Comparison of ENCODE assay signal across 14 mouse cellular contexts in genomic region chr9:21953600-21953999, GRCm38 (mm10). TPM values are rescaled to one million over a fixed set of nuclear protein-coding genes. Genes with fewer than 3 reads are reported as not detected.
DNase-seq lines count a peak whose midpoint lies in the region; ATAC-seq lines count a peak whose summit lies in the region.
"Had no signal": no experiment of that assay in that cellular context is flagged by ENCODE, and none has a peak within 500 bp of the region (broad histone marks: within the 10 kb centered on the region; RNA-seq: fewer than 3 reads in every experiment).

No protein-coding gene starts in this region.

- no peaks in the 10 kb centered on the region for H3K36me3 ChIP-seq in forebrain, embryonic 13.5 days (ENCODE audit: poor library complexity, severe bottlenecking)
- H3K36me3 ChIP-seq in forebrain, embryonic 11.5 days (ENCODE audit: control insufficient read depth, insufficient read depth, low read length), result no peaks in the 10 kb centered on the region
- H3K36me3 ChIP-seq: heart, embryonic 15.5 days had no signal

- H3K4me1 ChIP-seq in forebrain, embryonic 13.5 days, result peaks cover 26% of the 10 kb centered on the region
- peaks cover 6% of the 10 kb centered on the region; the same call in 1 of the 2 replicates for H3K4me1 ChIP-seq in forebrain, embryonic 11.5 days (replicated peaks; ENCODE audit: control insufficient read depth, insufficient read depth, low read length)

- no peak for DNase-seq in forebrain, embryonic 11.5 days (ENCODE audit: low spot score)
- peak; percentile 75 for DNase-seq in brain, embryonic 18.5 days (ENCODE audit: low read depth, low spot score)
- DNase-seq in layer of hippocampus, adult 9-11 months, result peak; percentile 80
- DNase-seq in naive thymus-derived CD4-positive, alpha-beta T cell, adult 2 months (ENCODE audit: low read depth), result peak; percentile 23
- no peak for DNase-seq in adrenal gland, postnatal 14 days
- DNase-seq in urinary bladder, postnatal 4 days (ENCODE audit: low spot score in 2 of 2), result no peak
- no peak for DNase-seq in cerebellum, adult 9-11 months
- DNase-seq: kidney, postnatal 14 days; liver, embryonic 13.5 days had no signal

- H3K27ac ChIP-seq in forebrain, embryonic 13.5 days, result peak overlapping the region; percentile 74
- H3K27ac ChIP-seq in forebrain, embryonic 11.5 days (ENCODE audit: low read depth, low read length), result no peak overlapping the region
- H3K27ac ChIP-seq: heart, embryonic 15.5 days; liver, embryonic 13.5 days; stomach, postnatal 0 days had no signal

- no peak overlapping the region; the same call in 1 of the 2 replicates for H3K9ac ChIP-seq in forebrain, embryonic 13.5 days
- no peak overlapping the region for H3K9ac ChIP-seq in forebrain, embryonic 11.5 days (ENCODE audit: low read length)
- H3K9ac ChIP-seq: heart, embryonic 15.5 days; liver, embryonic 13.5 days had no signal

- WGBS in forebrain, embryonic 13.5 days, result 17% methylated on average over 3 of the region's 3 CpGs
- WGBS in forebrain, embryonic 11.5 days, result 11% methylated on average over 3 of the region's 3 CpGs

- 0 out of 2 replicates have a peak, but pooled peaks have one; percentile 3 for ATAC-seq in forebrain, embryonic 13.5 days
- ATAC-seq in forebrain, embryonic 11.5 days (replicated peaks; ENCODE audit: low FRiP score), result no peak

- H3K27me3 ChIP-seq in forebrain, embryonic 13.5 days, result 0 out of 2 replicates have a peak, but pooled peaks cover 4% of the 10 kb centered on the region
- H3K27me3 ChIP-seq in forebrain, embryonic 11.5 days (ENCODE audit: control insufficient read depth, insufficient read depth, low read length), result no peaks in the 10 kb centered on the region

- H3K4me3 ChIP-seq in forebrain, embryonic 13.5 days, result no peak overlapping the region
- no peak overlapping the region for H3K4me3 ChIP-seq in forebrain, embryonic 11.5 days (ENCODE audit: low read depth, low read length)
- H3K4me3 ChIP-seq: erythroblast, embryonic 14.5 days; heart, embryonic 15.5 days; liver, embryonic 13.5 days had no signal

- H3K9me3 ChIP-seq in forebrain, embryonic 13.5 days (replicated peaks), result no peaks in the 10 kb centered on the region; the same call in 1 of the 2 replicates
- H3K9me3 ChIP-seq in forebrain, embryonic 11.5 days (ENCODE audit: control insufficient read depth, low read length), result no peaks in the 10 kb centered on the region
- H3K9me3 ChIP-seq: heart, embryonic 15.5 days; liver, embryonic 13.5 days had no signal

- H3K4me2 ChIP-seq in forebrain, embryonic 13.5 days, result peak overlapping the region; percentile 32
- H3K4me2 ChIP-seq in forebrain, embryonic 11.5 days (ENCODE audit: low read depth, low read length, severe bottlenecking), result no peak overlapping the region
- H3K4me2 ChIP-seq: heart, embryonic 15.5 days; liver, embryonic 13.5 days had no signal

RNA-seq across cellular contexts. Expression of gene Swsap1, which starts 2.0 kb away (rescaled TPM):
- polyA plus RNA-seq in forebrain, embryonic 13.5 days (2015; fragmentation: Nextera tagmentation; extraction: Ambion mirVana), result 8.6 and 12.1 TPM in 2 replicates
- polyA plus RNA-seq in forebrain, embryonic 11.5 days (2014; fragmentation: Nextera tagmentation; extraction: Ambion mirVana), result 18.5 and 22.2 TPM in 2 replicates
- total RNA-seq in adrenal gland, postnatal 14 days (2021), result 13.1 and 13.7 TPM in 2 replicates

RNA-seq across cellular contexts. Expression of gene Epor, which starts 9.7 kb away (rescaled TPM):
- polyA plus RNA-seq in forebrain, embryonic 13.5 days (2015; fragmentation: Nextera tagmentation; extraction: Ambion mirVana), result 0.99 and 1.9 TPM in 2 replicates
- 6.7 and 7.0 TPM in 2 replicates for polyA plus RNA-seq in forebrain, embryonic 11.5 days (2014; fragmentation: Nextera tagmentation; extraction: Ambion mirVana)
- total RNA-seq in adrenal gland, postnatal 14 days (2021), result 3.8 and 4.1 TPM in 2 replicates

RNA-seq across cellular contexts. Expression of gene Plppr2, which starts 16.8 kb away (rescaled TPM):
- 37.8 and 44.1 TPM in 2 replicates for polyA plus RNA-seq in forebrain, embryonic 13.5 days (2015; fragmentation: Nextera tagmentation; extraction: Ambion mirVana)
- 24.2 and 27.1 TPM in 2 replicates for polyA plus RNA-seq in forebrain, embryonic 11.5 days (2014; fragmentation: Nextera tagmentation; extraction: Ambion mirVana)
- 25.5 and 31.0 TPM in 2 replicates for total RNA-seq in adrenal gland, postnatal 14 days (2021)
- total RNA-seq: megakaryocyte-erythroid progenitor cell, adult 5-6 weeks had no signal

RNA-seq across cellular contexts. Expression of gene Tmem205, which starts 26.2 kb away (rescaled TPM):
- 42.2 and 42.3 TPM in 2 replicates for polyA plus RNA-seq in forebrain, embryonic 13.5 days (2015; fragmentation: Nextera tagmentation; extraction: Ambion mirVana)
- polyA plus RNA-seq in forebrain, embryonic 11.5 days (2014; fragmentation: Nextera tagmentation; extraction: Ambion mirVana), result 30.3 and 31.0 TPM in 2 replicates
- total RNA-seq in adrenal gland, postnatal 14 days (2021), result 203 and 258 TPM in 2 replicates

RNA-seq across cellular contexts. Expression of gene Ccdc159, which starts 26.3 kb away (rescaled TPM):
- 5.0 and 6.6 TPM in 2 replicates for polyA plus RNA-seq in forebrain, embryonic 13.5 days (2015; fragmentation: Nextera tagmentation; extraction: Ambion mirVana)
- 4.4 and 4.5 TPM in 2 replicates for polyA plus RNA-seq in forebrain, embryonic 11.5 days (2014; fragmentation: Nextera tagmentation; extraction: Ambion mirVana)
- total RNA-seq in adrenal gland, postnatal 14 days (2021), result 6.5 and 8.5 TPM in 2 replicates
- total RNA-seq: megakaryocyte-erythroid progenitor cell, adult 5-6 weeks had no signal
- polyA plus RNA-seq: erythroblast, embryonic 14.5 days had no signal

Comparison
In these comparisons a context has a peak if more than half of its experiments do, and no peak if none do; other contexts are left out.
1. DNase-seq: peak in brain, embryonic 18.5 days (single experiment), layer of hippocampus, adult 9-11 months (single experiment) and naive thymus-derived CD4-positive, alpha-beta T cell, adult 2 months (single experiment); none in forebrain, embryonic 11.5 days (single experiment), adrenal gland, postnatal 14 days (single experiment), urinary bladder, postnatal 4 days (0 of 2) and cerebellum, adult 9-11 months (single experiment).